Mouse (Mus musculus): ENCODE results near the gene Fmod. TPM values are rescaled to one million over a fixed set of nuclear protein-coding genes. Genes with fewer than 3 reads are reported as not detected.
A peak's percentile ranks its signal among the peaks of the same experiment; 100 is the strongest.

Gene Fmod
- polyA plus RNA-seq, 1 experiment from 2014 or later: 17.1 TPM

DNA sequence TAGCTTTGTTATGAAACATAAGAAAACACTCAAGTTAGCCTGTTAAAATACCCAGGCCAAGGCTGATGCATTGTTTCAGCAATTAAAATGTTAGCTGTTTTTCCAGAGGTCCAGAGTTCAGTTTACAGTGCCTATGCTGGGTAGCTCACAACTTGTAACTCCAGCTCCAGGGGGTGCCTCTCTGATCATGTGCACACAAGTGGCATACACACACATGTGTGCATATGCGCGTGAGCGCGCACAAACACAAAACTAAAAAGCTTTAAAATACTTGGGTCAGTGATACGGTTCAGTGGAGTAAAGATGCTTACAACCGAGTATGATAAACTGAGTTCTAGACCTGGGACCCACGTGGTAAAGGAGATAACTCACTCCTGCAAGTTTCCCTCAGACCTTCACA lies 52.0 kb downstream of the Fmod start:
- Histone ChIP-seq H3K36me3 (ENCODE audit: insufficient read depth, low read length) (no peaks in the 10 kb centered on the region), H3K4me2 (replicated peaks; ENCODE audit: low read depth, low read length) (no peak overlapping the region), H3K9me3 (ENCODE audit: low read length) (no peaks in the 10 kb centered on the region), H3K4me3 (ENCODE audit: low read length) (no peak overlapping the region), H3K27ac (ENCODE audit: low read length) (no peak overlapping the region), H3K4me1 (ENCODE audit: insufficient read depth, low read length) (peaks cover 34% of the 10 kb centered on the region), H3K27me3 (ENCODE audit: insufficient read depth, low read length) (no peaks in the 10 kb centered on the region), H3K9ac (replicated peaks; ENCODE audit: low read length) (no peak overlapping the region)
- 81% methylated on average over 7 of the region's 7 CpGs for WGBS
- ATAC-seq (ENCODE audit: low FRiP score, low TSS enrichment): no peak

DNA sequence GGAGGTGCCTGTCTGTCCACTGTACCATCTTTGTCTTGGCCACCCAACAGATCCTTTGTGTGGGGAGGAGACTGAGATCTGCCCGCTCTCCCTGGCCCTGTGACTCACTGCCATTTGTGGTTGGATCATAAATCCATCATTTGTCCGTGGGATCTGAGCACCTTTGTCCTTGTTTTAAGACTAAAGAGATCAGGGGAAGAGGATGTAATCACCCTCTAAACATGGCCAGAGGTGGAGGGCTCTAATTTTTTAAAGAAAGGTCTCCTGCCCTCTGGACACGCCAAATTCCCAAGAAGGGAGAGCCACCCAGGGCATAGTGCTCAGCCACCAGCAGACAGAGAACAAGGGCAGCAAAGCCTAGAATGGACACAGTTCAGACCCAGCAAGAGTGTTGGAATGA lies 54.8 kb downstream of the Fmod start:
- no peak for ATAC-seq (ENCODE audit: low FRiP score, low TSS enrichment)
- H3K4me3 ChIP-seq (ENCODE audit: low read length): no peak overlapping the region
- WGBS: 65% methylated on average over 3 of the region's 3 CpGs
- no peak overlapping the region for H3K4me2 ChIP-seq (replicated peaks; ENCODE audit: low read depth, low read length)
- H3K4me1 ChIP-seq (ENCODE audit: insufficient read depth, low read length): peaks cover 34% of the 10 kb centered on the region
- H3K27me3 ChIP-seq (ENCODE audit: insufficient read depth, low read length): no peaks in the 10 kb centered on the region
- H3K36me3 ChIP-seq (ENCODE audit: insufficient read depth, low read length): no peaks in the 10 kb centered on the region
- H3K27ac ChIP-seq (ENCODE audit: low read length): peak overlapping the region; percentile 94; the same call in 1 of the 2 replicates
- no peak overlapping the region for H3K9ac ChIP-seq (replicated peaks; ENCODE audit: low read length)
- H3K9me3 ChIP-seq (ENCODE audit: low read length): no peaks in the 10 kb centered on the region

DNA sequence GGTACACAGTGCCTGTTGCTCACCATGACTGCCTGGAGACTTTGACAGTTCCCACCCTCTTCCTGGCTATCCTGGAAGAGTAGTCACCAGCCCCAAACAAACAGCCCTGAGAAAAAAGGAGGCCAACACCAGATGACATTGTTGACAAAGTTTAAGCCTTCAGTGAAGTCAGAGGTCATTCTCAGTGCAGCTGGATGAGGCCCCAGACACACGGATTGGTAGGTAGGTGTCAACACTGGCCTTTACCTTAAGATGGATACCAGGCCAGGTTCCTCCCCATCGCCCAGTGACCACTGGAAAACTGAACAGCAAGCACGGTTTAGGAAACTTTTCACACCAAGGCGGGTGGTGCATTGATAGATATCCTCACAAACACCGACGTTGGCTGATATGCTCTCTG lies 55.3 kb downstream of the Fmod start:
- peak overlapping the region; percentile 94 for H3K27ac ChIP-seq (ENCODE audit: low read length)
- H3K4me2 ChIP-seq (replicated peaks; ENCODE audit: low read depth, low read length): peak overlapping the region; percentile 90
- no peaks in the 10 kb centered on the region for H3K9me3 ChIP-seq (ENCODE audit: low read length)
- no peaks in the 10 kb centered on the region for H3K27me3 ChIP-seq (ENCODE audit: insufficient read depth, low read length)
- peaks cover 34% of the 10 kb centered on the region for H3K4me1 ChIP-seq (ENCODE audit: insufficient read depth, low read length)
- WGBS: 28% methylated on average over 6 of the region's 6 CpGs
- peak overlapping the region; percentile 76 for H3K9ac ChIP-seq (replicated peaks; ENCODE audit: low read length)
- peak overlapping the region; percentile 57 for H3K4me3 ChIP-seq (ENCODE audit: low read length)
- no peaks in the 10 kb centered on the region for H3K36me3 ChIP-seq (ENCODE audit: insufficient read depth, low read length)
- ATAC-seq (ENCODE audit: low FRiP score, low TSS enrichment): no peak

DNA sequence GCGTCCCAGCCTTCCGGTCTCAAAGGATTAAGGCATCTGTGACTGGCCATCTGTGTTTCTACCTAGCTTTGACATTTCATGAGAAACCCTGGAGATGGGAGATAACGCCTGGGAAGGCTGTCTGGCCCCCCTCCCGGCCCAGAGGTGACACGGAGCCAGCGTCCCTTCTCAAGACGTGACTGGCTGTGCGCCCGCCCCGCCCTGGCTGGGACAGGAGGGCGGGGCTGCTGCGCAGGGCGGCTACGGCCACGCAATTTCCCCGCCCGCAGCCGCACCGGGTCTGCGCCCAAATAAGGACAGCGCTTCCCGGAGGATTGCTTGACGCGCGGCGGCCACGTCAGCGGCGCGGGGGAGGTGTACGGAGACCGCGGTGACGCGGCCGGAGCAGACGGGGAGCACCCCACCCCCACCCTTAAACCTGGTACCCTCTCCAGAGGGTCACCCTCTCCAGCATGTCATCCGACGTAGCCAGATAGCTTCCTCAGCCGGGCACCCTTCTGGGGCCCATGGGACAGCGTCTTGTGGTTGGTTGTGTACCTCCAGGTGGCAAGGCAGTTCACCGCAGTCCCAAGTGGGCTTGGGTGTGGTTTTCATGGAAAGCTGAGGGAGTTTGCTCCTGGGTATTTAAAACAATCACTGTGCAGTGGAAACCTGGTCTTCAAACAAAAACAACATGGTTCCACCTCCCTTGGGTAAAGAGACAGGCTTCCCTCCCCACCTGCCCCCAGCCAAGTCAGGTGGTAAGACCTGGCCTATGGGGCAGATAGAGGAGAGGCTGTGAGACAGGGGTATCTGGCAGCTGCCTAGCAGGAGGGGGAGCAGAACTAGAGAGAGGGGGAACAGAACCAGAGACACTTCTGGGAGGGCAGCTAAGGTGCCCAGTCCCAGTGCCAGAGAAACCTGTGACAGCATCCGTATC lies 56.1 kb downstream of the Fmod start:
- Histone ChIP-seq H3K9me3 (ENCODE audit: low read length) (no peaks in the 10 kb centered on the region), H3K9ac (replicated peaks; ENCODE audit: low read length) (peak overlapping the region; percentile 76), H3K4me1 (ENCODE audit: insufficient read depth, low read length) (peaks cover 42% of the 10 kb centered on the region), H3K27ac (ENCODE audit: low read length) (peak overlapping the region; percentile 94), H3K36me3 (ENCODE audit: insufficient read depth, low read length) (no peaks in the 10 kb centered on the region), H3K4me2 (replicated peaks; ENCODE audit: low read depth, low read length) (peak overlapping the region; percentile 90), H3K4me3 (ENCODE audit: low read length) (peak overlapping the region; percentile 57), H3K27me3 (ENCODE audit: insufficient read depth, low read length) (no peaks in the 10 kb centered on the region)
- ATAC-seq (ENCODE audit: low FRiP score, low TSS enrichment): peak; percentile 95
- 2% methylated on average over 43 of the region's 43 CpGs for WGBS

DNA sequence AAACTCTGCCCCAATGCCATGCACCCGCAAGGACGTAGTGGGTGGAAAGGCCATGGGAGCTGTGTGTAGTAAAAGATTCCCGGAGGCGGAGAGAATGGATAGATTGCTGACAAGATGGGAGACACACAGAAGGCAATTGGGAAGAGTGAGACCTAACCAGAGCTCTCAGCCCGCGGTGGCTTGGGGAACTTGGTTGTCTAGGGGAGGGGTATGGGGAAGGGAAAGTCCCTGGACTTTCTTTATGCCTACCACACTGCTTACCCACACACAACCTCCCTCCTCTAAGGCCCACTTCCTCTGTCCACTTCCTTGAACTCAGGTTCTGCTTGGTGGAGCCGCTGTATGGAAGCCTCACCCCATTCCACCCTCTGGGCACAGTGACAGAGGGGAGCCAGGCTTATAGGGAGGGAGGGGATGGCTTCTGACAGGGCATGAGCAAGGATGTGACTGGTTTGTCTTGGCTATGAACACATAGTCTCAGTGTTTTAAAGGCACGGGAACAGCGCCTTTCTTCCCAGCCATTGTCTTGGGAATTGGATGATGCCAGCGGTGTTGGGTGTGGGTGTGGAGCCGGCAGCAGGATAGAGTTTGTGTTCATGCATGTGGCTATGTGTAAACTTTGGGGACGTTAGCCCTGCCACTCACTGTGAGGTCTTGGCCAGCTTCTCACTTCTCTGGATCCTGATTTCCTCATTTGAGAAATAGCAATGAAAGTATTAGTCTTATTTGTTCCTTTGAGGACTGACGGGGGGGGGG lies 56.9 kb downstream of the Fmod start:
- ATAC-seq (ENCODE audit: low FRiP score, low TSS enrichment): no peak
- H3K9ac ChIP-seq (replicated peaks; ENCODE audit: low read length): peak overlapping the region; percentile 76
- H3K4me2 ChIP-seq (replicated peaks; ENCODE audit: low read depth, low read length): peak overlapping the region; percentile 90
- no peaks in the 10 kb centered on the region for H3K27me3 ChIP-seq (ENCODE audit: insufficient read depth, low read length)
- H3K27ac ChIP-seq (ENCODE audit: low read length): peak overlapping the region; percentile 94
- H3K36me3 ChIP-seq (ENCODE audit: insufficient read depth, low read length): no peaks in the 10 kb centered on the region
- no peaks in the 10 kb centered on the region for H3K9me3 ChIP-seq (ENCODE audit: low read length)
- peak overlapping the region; percentile 57 for H3K4me3 ChIP-seq (ENCODE audit: low read length)
- 56% methylated on average over 13 of the region's 13 CpGs for WGBS
- peaks cover 50% of the 10 kb centered on the region for H3K4me1 ChIP-seq (ENCODE audit: insufficient read depth, low read length)

DNA sequence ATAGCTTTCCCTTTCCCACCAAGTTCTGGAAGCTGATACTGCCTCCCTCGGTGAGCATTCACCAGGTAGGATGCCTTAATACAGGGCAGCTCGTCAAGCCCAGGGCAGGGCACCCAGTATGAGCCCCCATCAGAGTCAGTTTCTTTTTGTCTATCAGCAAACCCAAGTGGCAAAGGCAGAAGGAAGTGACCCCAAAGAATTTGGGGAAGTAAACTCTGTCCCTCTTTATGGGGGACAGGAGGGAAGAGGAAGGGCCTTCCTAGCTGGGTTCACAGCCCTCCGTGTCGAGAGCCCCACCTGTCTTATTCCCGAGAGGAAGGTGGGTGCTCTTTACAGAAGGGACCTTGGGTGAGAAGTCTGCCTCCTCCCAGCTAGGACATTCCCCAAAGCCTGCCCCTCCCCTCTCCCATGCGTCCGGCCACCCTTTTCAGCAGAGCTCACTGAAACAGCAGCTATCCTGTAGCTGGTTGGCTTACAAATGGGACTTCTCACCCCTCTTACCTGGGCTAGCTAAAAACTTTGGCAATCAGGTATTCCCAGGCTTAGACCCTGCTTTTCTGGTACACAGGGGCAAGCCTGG lies 58.1 kb downstream of the Fmod start:
- H3K4me2 ChIP-seq (replicated peaks; ENCODE audit: low read depth, low read length): no peak overlapping the region
- H3K4me1 ChIP-seq (ENCODE audit: insufficient read depth, low read length): peaks cover 59% of the 10 kb centered on the region
- H3K9ac ChIP-seq (replicated peaks; ENCODE audit: low read length): no peak overlapping the region
- no peak for ATAC-seq (ENCODE audit: low FRiP score, low TSS enrichment)
- WGBS: 61% methylated on average over 7 of the region's 7 CpGs
- no peaks in the 10 kb centered on the region for H3K27me3 ChIP-seq (ENCODE audit: insufficient read depth, low read length)
- H3K27ac ChIP-seq (ENCODE audit: low read length): no peak overlapping the region
- no peaks in the 10 kb centered on the region for H3K9me3 ChIP-seq (ENCODE audit: low read length)
- H3K4me3 ChIP-seq (ENCODE audit: low read length): no peak overlapping the region
- no peaks in the 10 kb centered on the region for H3K36me3 ChIP-seq (ENCODE audit: insufficient read depth, low read length)

DNA sequence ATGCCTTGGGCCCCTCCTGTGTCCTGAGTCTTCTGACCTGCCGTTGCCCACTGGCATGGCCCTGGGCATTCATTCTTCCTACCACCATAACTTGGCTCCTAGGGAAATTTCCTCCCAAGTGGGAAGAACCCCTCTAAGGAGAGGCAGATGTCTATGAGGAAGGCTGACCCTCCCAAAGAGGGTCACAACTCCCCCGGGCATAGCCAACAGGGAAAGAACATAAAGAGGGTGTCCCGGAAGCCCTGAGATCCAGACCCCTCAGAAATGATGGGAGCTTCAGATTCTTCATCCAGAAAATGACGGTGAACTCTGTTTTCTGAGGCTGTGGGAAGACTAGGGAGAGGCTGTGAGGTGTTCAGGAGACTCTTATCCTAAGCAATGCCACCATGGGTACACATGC lies 58.7 kb downstream of the Fmod start:
- 74% methylated on average over 4 of the region's 4 CpGs for WGBS
- peak overlapping the region; percentile 19; the same call in 1 of the 2 replicates for H3K9ac ChIP-seq (replicated peaks; ENCODE audit: low read length)
- no peaks in the 10 kb centered on the region for H3K9me3 ChIP-seq (ENCODE audit: low read length)
- no peak overlapping the region for H3K4me3 ChIP-seq (ENCODE audit: low read length)
- H3K4me2 ChIP-seq (replicated peaks; ENCODE audit: low read depth, low read length): no peak overlapping the region
- ATAC-seq (ENCODE audit: low FRiP score, low TSS enrichment): no peak
- no peaks in the 10 kb centered on the region for H3K36me3 ChIP-seq (ENCODE audit: insufficient read depth, low read length)
- H3K4me1 ChIP-seq (ENCODE audit: insufficient read depth, low read length): peaks cover 63% of the 10 kb centered on the region
- H3K27me3 ChIP-seq (ENCODE audit: insufficient read depth, low read length): no peaks in the 10 kb centered on the region
- H3K27ac ChIP-seq (ENCODE audit: low read length): peak overlapping the region; percentile 70; the same call in 1 of the 2 replicates

DNA sequence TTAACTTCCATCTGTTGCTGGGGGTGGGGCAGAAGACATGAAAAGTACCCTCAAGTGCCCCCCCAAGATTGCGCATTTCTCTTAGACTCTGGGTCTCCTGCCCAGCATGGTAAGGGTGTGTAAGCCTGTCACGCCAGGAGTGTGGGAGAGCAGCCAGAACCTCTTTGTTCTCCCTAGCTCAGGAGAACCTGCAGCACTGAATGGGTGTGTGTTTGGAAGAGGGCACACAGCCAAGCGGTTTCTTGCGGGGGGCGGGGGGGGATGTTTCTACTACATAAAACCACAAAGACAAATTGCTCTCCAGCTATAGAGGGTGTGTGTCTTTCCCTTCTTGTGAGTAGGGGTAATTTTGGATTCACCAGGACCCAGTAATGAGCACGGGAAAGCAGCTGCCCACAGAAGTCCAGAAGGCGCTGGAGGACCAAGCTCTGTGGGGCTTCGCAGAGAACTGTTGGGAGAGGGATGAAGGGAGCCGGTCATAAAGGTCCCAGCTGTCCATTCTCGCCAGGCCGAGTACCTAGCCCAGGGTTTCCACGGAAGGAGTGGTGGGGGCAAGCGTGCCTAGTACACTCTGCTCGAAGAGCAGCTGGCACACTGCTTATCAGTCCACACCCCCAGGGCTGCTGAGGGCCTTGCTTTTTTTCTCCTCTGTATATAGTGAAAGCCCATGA lies 59.3 kb downstream of the Fmod start:
- H3K4me1 ChIP-seq (ENCODE audit: insufficient read depth, low read length): peaks cover 63% of the 10 kb centered on the region
- WGBS: 48% methylated on average over 14 of the region's 14 CpGs
- no peaks in the 10 kb centered on the region for H3K9me3 ChIP-seq (ENCODE audit: low read length)
- ATAC-seq (ENCODE audit: low FRiP score, low TSS enrichment): no peak
- H3K36me3 ChIP-seq (ENCODE audit: insufficient read depth, low read length): no peaks in the 10 kb centered on the region
- H3K4me3 ChIP-seq (ENCODE audit: low read length): no peak overlapping the region
- peak overlapping the region; percentile 70 for H3K27ac ChIP-seq (ENCODE audit: low read length)
- peak overlapping the region; percentile 19; the same call in 1 of the 2 replicates for H3K9ac ChIP-seq (replicated peaks; ENCODE audit: low read length)
- H3K4me2 ChIP-seq (replicated peaks; ENCODE audit: low read depth, low read length): no peak overlapping the region
- no peaks in the 10 kb centered on the region for H3K27me3 ChIP-seq (ENCODE audit: insufficient read depth, low read length)

DNA sequence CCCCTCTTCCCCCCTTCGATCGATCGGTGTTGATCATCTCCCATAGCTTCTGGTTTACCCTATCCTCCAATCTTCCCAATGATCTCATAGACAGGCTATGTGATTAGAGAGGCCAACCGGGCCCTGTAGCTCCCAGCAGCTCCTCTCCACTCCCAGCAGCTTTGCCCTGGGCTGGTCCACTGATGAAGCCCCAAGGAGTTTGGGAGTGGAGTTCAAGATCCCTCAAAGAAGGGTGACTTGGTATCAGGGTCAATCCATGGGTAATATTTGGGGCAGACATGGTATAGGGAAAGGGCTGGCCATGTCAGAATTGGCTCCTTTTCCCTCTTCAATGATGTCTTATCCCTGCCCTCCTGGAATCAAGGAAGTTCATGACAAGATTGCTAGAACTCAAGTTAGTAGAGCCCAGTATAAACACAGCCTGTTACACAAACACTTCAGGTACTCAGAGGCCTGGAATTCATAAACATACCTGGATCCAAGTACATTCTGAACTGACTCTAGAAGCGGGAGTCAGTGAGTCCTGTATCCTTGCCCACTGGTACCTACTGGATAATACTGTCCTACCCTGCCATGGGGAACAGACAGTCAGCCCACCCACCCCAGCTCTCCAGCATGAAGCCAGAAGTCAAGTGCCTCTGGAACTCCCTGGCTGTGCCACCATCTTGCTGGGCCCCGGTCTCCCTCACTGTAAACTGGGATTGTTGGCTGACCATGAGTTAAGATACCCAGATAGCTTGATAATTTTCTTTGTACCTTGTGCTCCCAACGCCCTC lies 60.2 kb downstream of the Fmod start:
- Histone ChIP-seq H3K36me3 (ENCODE audit: insufficient read depth, low read length) (no peaks in the 10 kb centered on the region), H3K27me3 (ENCODE audit: insufficient read depth, low read length) (no peaks in the 10 kb centered on the region), H3K27ac (ENCODE audit: low read length) (peak overlapping the region; percentile 97), H3K9me3 (ENCODE audit: low read length) (no peaks in the 10 kb centered on the region), H3K4me3 (ENCODE audit: low read length) (no peak overlapping the region), H3K4me1 (ENCODE audit: insufficient read depth, low read length) (peaks cover 63% of the 10 kb centered on the region), H3K9ac (replicated peaks; ENCODE audit: low read length) (no peak overlapping the region), H3K4me2 (replicated peaks; ENCODE audit: low read depth, low read length) (no peak overlapping the region)
- 89% methylated on average over 7 of the region's 7 CpGs for WGBS
- ATAC-seq (ENCODE audit: low FRiP score, low TSS enrichment): no peak

All from kidney, embryonic 16.5 days (tissue).